Mouse (Mus musculus) forelimb bud, embryonic 11.5 days (tissue): Measurements from ENCODE around the gene Ripply1.

Experiments
- DNase-seq: peaks from one replicate; pipeline ENCODE4 v3.0.0-alpha.2; 2012; ENCODE audit warnings: low read depth, low spot score

Ripply1 gene

GRCm38 (mm10) chrX:139782278-139783044 is at the start of gene Ripply1:
Ripply1 (minus strand) TSS chrX:139782353.
- DNase-seq: no peak

- no peak for DNase-seq
Observed at GRCm38 (mm10) chrX:139828363-139829092, 46.4 kb upstream of the Ripply1 start.

- no peak for DNase-seq
Observed at GRCm38 (mm10) chrX:139826926-139827325, 44.8 kb upstream of the Ripply1 start.

GRCm38 (mm10) chrX:139825402-139825801 is 43.2 kb upstream of the Ripply1 start:
- DNase-seq: no peak

- no peak for DNase-seq
Observed at GRCm38 (mm10) chrX:139815201-139815600, 33.0 kb upstream of the Ripply1 start.

- DNase-seq: no peak
Observed at GRCm38 (mm10) chrX:139814018-139814635, 32.0 kb upstream of the Ripply1 start.

GRCm38 (mm10) chrX:139813299-139814002 is 31.3 kb upstream of the Ripply1 start:
- no peak for DNase-seq

GRCm38 (mm10) chrX:139812636-139813298 is 30.6 kb upstream of the Ripply1 start:
- no peak for DNase-seq

GRCm38 (mm10) chrX:139808501-139808900 is 26.3 kb upstream of the Ripply1 start:
- DNase-seq: no peak

- no peak for DNase-seq
Observed at GRCm38 (mm10) chrX:139808085-139808484, 25.9 kb upstream of the Ripply1 start.

- no peak for DNase-seq
Observed at GRCm38 (mm10) chrX:139807391-139807790, 25.2 kb upstream of the Ripply1 start.

- DNase-seq: no peak
Observed at GRCm38 (mm10) chrX:139805918-139806317, 23.8 kb upstream of the Ripply1 start.

GRCm38 (mm10) chrX:139803028-139803427 is 20.9 kb upstream of the Ripply1 start:
- DNase-seq: no peak

GRCm38 (mm10) chrX:139800406-139800878 is 18.3 kb upstream of the Ripply1 start, which contains the start of gene Cldn2:
Cldn2 (plus strand) TSS chrX:139800828.
- no peak for DNase-seq

- no peak for DNase-seq
Observed at GRCm38 (mm10) chrX:139799953-139800352, 17.8 kb upstream of the Ripply1 start.

- DNase-seq: no peak
Observed at GRCm38 (mm10) chrX:139797875-139798274, 15.7 kb upstream of the Ripply1 start.

- DNase-seq: no peak
Observed at GRCm38 (mm10) chrX:139796037-139796436, 13.9 kb upstream of the Ripply1 start.

- no peak for DNase-seq
Observed at GRCm38 (mm10) chrX:139794072-139794845, 12.1 kb upstream of the Ripply1 start.

GRCm38 (mm10) chrX:139785764-139786163 is 3.6 kb upstream of the Ripply1 start:
- no peak for DNase-seq

- DNase-seq: no peak
Observed at GRCm38 (mm10) chrX:139783045-139783422, 881 bp upstream of the Ripply1 start.
